Mouse (Mus musculus): ENCODE measurements around the gene Sap30bp.

- TF ChIP-seq ZC3H11A (IDR thresholded peaks at IDR 0.05; ENCODE audit: borderline replicate concordance, low read depth, low read length), result no peak
- no peak for TF ChIP-seq CHD2 (IDR thresholded peaks at IDR 0.05; ENCODE audit: low read depth, low read length)
- TF ChIP-seq MAFK (IDR thresholded peaks at IDR 0.05; ENCODE audit: insufficient read depth, low read depth, low read length), result no peak
- TF ChIP-seq ZNF384 (IDR thresholded peaks at IDR 0.05; ENCODE audit: low read depth, low read length), result no peak
- TF ChIP-seq HCFC1 (IDR thresholded peaks at IDR 0.05; ENCODE audit: borderline replicate concordance, insufficient read depth, low read length), result no peak
Observed at GRCm38 (mm10) chr11:115904231-115904955, 28.7 kb upstream of the Sap30bp start.
